Mouse (Mus musculus) kidney, postnatal 25 days (tissue): ENCODE results near the gene Sult5a1.
"Not testable (repeated sequence)": the region's sequence is repeated elsewhere in the genome, so short reads cannot be mapped to it uniquely, and the experiment has no call there.

Experiments used
- DNase-seq, 2 experiments: peaks; one replicate each; pipeline ENCODE4 v3.0.0; 2021; ENCODE audit warnings: mixed read lengths in 2 of 2

Gene Sult5a1

DNA sequence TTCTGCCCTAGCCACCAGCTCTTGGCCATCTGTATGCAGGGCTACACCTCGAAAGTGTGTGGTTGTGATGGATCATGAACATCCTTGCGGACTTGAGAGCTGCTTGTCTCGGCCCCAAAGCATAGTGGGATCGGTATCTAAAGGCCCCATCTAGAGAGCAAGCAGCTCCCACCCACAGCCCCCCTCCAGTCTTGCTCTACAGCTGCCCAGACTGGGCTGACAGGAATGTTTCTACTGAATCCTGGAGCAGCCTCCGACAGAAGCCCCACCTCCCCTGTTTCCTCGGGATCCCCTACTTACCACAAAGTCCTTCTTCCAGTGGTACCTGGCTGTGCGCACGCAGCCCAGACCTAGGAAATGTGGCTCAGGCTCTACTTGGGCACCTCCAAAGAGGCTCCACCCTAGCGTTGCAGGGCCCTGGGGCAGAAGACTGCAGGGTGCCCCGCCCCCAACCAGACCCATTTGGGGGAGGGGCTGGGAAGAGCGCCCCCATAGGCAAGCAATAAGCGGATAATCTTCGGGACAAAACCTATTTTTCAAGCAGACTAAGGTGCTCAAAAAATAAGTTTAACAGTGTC lies at the start of gene Sult5a1:
Sult5a1 (minus strand) TSS at position 428 of the 578 bp plus-strand sequence.
- peak in 1 of 2 experiments; percentile 44 for DNase-seq

DNA sequence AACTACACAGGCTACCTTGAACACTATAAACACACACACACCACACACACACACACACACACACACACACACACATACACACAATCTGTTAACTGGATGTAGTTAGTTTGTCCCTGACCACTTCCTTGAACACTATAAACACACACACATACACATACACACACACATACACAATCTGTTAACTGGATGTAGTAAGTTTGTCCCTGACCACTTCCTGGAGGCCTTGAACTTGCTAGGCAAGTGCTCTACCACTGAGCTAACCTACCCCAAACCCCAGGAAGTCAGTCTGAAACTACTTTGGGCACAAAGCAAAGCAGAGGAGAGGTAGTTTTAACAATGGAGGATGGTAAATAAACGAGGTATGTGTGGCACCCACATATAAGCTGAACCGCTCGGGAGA lies 45.5 kb upstream of the Sult5a1 start:
- no peak for DNase-seq

DNA sequence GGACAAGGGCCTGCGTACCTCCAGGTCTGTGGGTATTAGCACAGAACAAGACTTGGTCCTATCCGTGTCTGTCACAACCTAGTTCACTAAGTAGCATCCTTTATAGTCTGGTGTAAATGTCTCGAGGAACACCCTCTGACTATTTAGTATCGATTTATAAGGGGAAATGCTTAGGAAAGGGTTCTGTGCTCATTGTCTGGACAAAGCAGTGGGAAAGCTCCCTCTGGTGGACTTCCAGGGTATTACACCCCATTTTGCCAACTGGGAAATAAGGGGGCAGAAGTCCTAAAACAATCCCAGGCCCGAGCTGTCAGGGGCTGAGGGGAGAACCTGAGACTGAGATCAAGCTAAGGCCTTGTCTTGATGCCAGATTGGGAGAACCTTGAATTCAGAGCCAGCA lies 44.2 kb upstream of the Sult5a1 start:
- DNase-seq, result peak in 1 of 2 experiments; percentile 84

DNA sequence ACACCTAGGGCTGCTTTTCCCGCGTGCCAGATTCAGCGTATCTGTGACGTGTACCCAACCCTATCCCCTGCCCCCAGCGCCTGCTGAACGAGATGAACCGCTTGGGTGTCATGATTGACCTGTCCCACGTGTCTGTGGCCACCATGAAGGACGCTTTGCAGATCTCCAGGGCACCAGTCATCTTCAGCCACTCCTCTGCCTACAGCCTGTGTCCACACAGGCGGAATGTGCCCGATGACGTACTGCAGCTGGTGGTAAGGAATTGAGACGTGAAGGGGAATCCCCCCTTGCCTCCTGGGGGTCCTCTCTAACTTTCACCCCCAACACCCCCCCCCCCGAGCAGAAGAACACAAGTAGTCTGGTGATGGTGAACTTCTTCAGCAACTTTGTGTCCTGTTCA lies 41.7 kb upstream of the Sult5a1 start:
- peak in 1 of 2 experiments; percentile 35 for DNase-seq

DNA sequence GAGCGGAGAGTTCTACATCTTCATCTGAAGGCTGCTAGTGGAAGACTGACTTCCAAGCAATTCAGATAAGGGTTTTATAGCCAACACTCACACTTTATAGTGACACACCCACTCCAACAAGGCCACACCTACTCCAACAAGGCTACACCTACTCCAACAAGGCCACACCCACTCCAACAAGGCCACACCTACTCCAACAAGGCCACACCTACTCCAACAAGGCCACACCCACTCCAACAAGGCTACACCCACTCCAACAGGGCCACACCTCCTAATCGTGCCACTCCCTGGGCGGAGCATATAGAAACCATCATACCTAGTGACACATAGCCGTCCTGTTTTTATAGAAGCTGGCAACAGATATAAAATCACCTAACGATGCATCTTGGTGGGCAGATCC lies 38.9 kb upstream of the Sult5a1 start:
- DNase-seq, result not testable (repeated sequence)

DNA sequence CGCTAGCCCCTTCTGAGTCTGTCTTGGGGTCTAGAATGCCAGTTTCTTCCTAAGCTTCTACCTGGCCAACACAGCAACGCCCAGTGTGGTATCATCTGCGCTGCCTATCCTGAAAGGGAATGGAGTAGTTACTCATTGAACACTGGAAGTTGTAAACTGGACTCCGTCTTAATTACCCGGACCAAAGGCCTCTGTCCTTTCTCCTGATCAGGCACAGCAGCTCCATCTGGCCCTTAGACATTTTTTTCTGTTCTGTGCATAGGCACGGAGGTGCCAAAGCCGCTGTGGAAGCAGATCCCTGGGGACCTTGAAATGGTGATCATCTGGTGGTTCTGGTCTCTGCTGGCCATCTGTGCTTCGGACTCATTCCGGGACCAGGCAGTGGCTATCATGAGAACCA lies 35.7 kb upstream of the Sult5a1 start:
- DNase-seq, result peak; percentile 38 to 62

DNA sequence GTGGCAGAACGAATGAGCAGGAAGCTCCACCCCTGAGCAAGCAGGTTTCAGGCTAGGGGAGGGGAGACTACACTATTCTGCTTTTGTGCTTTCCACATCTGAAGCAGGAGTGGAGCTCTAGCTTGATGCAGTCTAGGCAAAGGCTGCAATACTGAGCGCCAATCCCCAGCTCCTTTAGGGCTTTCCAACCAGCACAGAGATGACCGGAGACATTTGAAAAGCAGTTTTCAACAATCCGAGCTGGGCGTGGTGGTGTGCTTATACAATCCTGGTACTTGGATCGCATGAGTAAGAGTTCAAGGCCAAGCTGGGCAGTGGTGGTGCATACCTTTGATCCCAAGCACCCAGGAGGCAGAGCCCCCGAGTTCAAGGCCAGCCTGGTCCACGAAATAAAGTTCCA lies 33.8 kb upstream of the Sult5a1 start:
- peak in 1 of 2 experiments; percentile 27 for DNase-seq

DNA sequence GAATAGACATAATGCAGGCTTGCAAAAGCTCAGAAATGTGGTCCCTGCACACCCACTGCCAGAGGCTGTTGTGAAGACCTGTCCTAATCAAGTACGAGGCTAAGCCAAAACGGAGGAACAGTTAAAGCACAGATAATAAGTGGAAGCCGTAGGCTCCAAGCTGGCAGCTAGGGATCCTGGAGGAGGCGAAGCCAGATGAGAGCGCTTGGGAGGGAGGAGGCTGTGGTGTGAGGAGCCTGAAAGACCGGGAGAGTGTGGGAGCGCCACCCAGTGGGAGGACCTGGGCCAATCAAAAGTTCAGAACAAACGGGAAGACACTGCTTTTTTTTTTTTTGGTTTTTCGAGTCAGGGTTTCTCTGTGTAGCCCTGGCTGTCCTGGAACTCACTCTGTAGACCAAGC lies 32.6 kb upstream of the Sult5a1 start:
- peak; percentile 87 for DNase-seq

DNA sequence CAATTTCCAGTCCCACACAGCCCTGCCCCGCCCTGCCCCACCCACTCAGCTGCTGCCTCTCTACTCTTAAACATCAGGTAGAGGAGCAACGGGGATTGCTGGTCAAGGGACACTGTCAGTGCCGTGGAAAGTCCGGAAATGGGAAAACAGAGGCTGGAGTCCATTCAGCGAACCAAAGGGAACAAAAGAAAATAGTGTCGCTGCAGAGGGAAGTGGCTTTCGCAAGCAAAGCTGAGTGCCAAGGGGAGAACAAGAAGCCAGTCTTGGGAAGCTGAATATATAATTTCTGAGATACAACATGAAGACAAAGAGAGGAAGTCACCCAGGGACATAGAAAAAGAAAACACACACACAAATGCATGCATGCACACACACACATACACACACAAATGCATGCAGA lies 30.7 kb upstream of the Sult5a1 start:
- DNase-seq, result peak in 1 of 2 experiments; percentile 33

DNA sequence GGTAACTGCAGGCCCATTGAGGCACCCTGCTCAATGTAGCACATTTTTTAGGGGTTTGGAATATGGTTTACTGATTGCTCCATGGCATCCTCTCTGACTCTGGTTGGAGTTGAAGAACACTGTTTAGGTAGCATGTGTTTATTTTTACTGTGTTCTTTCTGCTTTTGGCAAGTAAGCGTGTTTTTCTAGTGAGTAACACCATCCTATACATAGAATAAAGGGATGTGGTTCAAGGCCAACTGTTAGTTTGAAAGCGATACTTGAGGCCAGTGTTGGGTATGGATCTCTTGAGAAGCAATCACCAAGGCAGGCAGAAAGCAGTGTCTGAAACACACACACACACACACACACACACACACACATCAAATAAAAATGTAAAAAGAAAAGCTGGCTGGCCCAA lies 29.9 kb upstream of the Sult5a1 start:
- no peak for DNase-seq

DNA sequence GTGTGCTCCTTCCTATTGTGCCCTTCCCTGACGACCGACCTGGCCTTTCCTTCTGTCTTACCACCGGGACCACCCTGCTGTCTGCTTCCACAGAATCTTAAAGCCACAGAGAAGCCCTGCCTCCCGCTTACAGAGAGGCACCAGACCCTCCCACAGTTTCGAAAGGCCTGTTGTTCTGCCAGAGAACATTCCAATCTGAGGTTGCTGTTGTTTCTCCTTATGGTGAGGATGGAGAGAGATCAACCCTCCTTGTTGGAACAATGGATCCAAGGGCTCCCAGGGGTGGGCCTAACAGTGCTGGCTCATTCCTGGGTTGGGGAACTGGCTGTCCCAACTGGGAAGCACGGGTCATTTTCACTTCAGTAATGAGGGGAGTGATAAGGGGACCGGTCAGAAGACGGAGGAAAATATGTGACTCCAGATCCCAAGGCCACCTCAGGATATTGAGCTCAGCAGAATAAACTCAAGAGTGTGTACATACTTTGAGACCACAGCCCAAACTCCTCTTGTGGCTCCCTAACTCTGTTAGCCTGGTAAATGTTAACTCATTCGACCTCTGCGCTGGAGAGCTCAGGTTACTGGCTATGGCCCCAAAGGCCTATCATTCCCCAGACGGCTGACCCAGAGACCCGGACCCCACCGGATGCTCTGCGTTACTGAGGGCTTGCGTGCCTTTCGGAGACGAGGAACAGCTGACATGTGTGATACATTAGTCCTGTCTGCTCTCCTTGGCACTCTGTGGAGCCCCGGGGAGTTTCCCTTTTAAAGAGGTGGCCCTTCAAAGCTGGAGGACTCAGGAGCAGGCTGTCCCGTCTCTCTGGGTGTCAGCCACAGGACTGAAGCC lies 27.7 kb upstream of the Sult5a1 start, which contains the start of gene Dpep1:
Dpep1 (plus strand) TSS at position 677 of the 844 bp plus-strand sequence.
- peak; percentile 66 to 82 for DNase-seq

DNA sequence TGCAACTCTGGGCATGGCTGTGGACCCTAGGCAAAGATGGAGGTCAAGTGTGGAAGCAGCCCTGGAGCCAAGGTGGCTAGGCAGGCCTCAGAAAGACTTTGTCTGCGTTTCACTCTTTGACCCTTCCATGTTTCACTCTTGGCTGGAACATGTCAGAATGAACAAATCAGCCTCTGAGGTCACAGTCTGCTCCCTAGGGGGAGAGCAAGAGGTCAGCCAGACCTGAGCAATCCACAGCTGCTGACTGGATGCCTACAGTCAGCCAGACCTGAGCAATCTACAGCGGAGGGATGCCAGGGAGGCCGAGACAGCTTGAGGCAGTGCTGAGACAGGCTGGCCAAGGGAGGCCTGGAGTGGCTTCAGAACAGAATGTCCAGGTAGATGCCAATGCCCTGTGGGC lies 23.3 kb upstream of the Sult5a1 start:
- peak; percentile 81 to 91 for DNase-seq

DNA sequence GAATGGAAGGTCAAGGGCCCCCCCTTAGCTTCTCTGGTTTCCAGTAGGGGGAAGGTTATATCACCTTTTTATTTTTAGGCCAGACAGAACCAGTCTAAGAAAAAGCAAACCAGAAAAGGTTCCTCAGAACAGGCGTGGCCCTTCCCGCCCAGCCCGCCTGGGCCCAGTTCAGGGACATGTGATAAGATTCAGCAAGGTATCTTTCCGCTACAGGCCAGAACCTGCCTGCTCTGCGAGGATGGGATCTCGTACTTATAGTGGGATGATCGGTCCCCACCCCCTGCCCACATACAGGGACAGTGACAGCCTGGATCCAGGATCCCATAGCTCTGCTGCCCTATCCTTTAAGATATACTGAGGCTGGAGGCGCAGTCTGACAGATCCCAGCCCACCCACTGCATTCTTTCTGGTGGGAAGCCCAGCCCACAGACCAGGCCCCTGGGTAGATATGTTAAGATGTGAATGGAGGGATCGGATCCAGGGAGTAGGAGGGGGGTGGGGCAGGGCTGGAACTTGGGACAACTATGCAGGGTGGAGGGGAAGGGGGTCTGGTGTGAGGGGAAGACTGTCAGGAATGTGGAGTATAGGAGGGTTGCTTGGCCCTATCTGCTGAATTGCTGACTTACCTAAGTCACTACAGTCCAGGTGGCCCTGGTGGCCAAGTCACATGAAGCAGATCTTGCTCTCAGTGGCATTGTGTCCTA lies 1.9 kb downstream of the Sult5a1 start:
- no peak for DNase-seq

DNA sequence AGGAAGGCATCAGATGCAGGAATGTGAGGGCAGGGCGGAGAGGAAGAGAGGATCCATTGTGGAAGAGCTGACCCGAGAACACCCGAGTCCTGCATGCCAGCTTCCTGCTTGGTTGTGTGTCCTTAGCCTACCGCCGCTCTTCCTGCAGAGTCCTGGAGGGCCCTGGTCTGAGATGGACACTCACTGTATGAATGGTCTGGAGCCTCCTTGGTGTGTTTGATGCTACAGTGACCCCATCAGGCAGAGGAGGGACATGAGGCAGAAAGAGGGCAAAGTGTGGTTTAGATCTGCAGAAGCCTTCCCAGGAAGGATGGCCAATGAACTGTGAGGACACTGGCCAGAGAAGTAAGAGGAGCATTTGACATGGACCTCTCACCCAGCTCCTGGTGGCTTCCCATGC lies 2.9 kb downstream of the Sult5a1 start:
- DNase-seq, result peak; percentile 32 to 57

DNA sequence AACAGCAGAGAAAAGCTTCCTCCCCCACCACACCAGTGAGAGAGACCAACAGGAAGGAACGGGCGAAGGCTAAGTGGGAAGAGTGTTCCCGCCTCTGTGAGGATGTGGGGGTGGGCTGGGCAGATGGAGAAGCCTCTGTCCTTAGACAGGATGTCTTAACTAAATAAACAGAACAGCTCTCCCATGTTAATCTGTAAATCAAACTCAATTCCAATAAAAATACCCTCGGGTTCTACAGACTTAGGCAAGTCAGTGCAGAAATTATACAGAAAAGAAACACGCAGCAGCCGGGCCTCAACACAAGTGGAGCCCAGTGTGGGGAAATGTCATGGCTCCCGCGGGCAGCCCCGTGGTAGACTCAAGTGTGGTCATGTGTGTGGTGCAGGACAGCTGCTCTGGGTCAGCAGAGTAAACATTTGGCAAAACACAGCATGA lies 7.4 kb downstream of the Sult5a1 start:
- DNase-seq, result peak; percentile 50 to 73

DNA sequence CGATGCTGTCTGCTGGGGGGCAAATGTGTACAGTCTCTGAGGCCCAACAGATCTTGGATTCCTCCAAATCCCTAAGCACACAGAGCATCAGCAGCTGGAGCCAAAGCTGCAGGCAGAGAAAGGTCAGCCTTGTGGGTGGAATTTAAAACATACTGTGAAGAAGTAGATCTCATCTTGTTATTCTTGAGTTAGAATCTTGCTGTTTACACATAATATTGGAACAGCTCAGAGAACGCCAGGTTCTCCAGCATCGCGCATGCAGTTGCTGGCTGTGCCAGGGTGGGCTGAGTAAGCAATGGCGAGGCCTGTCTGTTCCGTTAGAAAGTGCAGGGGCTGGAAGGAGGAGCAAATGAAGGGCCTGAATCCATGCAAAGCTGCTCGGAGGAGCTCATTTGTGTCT lies 11.7 kb downstream of the Sult5a1 start:
- DNase-seq, result no peak

DNA sequence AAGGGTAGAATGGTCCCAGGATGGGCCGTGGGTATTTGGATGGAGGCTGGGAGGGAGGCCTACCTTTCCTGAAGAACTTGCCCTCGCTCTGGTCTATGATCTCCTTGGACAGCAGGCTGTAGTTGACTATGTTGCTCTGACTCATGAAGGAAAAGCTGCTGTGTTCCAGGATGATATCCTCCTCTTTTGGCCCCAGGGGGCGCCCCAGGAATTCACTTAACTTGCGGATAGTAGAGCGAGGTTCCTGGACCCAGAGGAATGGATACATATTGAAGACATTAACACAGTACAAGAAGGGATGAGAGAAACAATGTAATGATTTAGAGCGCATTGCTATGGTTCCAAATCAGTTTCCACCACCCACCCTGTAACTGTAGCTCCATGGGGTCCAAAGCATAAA lies 12.8 kb downstream of the Sult5a1 start:
- DNase-seq, result peak; percentile 72 to 75

DNA sequence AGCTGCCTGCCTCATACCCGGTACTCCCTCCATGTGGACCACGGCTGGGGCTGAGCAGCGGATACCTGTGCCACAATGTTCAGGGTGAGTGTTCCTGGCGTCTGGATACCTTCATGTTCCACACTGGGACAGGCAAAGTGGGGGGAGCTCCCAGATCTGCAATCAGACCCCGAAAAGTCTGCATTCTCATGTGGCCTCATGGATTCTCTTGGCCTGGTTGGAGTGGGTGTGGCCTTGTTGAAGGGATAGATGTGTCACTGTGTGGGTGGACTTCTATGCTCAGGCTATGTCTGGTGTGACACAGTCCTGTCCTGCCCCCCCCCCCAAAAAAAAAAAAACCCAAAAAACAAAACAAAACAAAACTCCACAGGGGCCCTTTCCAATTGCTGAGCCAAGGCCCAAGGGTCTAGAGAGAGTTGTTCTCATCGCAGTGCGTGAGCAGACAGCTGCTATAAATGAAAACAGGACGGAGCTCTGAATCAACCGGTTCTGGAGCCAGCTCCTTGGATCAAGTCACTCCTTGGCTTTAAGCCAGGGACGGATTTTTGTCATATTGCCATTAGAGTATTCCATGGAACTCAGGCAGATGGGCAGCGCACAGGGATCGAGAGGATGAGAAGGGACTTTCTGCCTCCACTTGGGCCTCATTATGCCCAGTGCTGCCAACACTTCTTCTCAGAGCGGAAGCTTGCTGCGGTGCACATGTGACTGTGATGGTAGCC lies 16.2 kb downstream of the Sult5a1 start:
- peak; percentile 76 to 87 for DNase-seq

DNA sequence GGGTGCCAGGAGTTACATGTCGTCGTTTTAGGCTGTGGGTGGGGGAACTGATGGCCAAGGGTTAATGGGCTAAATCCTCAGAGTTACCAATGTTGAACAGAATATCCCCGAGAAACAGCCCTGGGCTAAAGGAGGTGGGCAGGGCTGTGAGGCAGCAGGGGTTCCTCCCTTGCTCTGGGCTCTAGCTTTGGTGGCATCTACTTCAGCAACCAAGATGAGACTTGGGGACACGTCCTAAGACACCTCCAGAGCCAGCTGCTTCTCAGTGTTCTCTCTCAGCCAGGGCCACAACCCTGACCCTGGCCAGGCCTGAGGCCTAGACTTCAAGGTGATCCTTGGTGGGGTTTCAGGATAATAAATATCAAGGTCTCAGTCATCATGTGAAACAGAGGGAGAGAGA lies 19.4 kb downstream of the Sult5a1 start:
- DNase-seq, result no peak

DNA sequence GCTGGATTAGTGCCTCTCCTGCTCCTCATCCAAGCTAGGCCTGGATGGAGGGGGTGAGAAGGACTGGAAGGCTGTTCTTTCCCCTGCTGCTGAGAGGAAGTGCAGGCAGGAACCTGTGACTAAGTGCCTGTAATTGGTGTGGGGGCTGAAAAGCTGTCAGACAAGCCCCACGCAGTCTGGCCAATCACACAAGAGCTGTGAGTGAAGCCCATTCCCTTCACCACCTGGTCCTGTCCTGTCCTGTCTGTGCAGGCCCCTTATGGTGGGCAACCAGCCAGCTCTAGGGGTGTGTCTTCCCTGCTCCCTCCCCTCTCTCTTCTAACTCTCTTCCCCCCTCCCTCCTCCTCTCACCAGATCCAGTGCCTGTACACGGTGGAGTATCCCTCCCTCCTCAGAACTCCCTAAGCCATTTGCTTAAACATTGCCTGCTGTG lies 20.5 kb downstream of the Sult5a1 start:
- peak; percentile 32 to 55 for DNase-seq

DNA sequence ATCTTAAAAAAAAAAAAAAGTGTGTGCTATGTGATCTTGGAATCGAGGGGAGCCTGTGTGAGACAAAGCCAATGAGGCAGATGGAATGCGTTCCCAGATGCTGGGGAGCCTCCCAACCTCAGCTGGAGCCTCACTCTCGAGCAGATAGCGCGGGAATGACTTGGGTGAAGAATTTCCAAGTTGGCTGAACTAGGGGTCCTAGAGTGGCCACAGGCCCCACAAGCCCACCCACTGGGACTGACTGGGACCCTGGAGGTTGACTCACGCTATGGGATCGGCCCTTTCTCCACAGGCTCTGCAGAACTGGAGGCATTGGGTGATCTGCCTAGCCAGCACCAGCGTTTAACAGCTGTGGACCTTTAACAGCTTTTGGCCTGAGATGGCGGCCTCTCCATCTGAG lies 21.8 kb downstream of the Sult5a1 start:
- no peak for DNase-seq

DNA sequence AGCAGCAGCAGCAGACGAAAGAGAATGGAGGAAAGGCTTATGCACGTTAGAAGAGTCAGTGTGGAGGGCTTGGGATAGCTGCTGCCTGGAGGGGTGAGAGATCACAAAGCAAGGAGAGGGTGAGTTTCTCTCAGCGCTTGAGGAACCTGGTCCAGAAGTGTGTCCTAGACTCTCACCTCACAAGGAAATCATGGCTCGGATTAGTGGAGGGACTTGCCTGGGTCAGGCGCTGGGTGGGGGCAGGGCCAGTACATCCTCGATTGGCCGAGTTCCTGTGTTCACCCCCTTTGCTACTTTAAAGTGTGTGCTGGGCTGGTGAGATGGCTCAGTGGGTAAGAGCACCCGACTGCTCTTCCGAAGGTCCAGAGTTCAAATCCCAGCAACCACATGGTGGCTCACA lies 22.3 kb downstream of the Sult5a1 start:
- no peak for DNase-seq

DNA sequence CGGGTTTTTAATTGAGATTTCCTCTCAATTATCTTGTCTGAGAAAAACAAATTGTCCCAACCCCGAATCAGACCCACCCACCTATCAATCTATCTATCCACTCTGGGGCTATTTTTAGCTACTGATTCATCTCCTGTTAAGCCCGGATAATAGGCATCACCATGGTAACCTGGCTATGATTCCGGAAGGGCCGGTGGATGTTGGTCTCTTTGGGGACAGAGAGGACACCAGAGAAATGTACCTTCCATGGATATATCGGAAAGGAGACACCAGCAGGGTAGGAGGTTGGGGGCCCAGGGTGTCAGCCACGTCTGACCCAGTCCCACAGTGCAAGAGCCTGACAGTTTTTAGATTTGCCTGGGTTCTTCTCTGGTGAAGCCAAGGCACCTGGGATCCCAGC lies 22.7 kb downstream of the Sult5a1 start:
- DNase-seq, result no peak
